Mouse (Mus musculus) right cerebral cortex, postnatal 10 days (tissue): Measurements from ENCODE around the gene Cntnap5a.
A peak's percentile ranks its signal among the peaks of the same experiment; 100 is the strongest.
"Not testable (repeated sequence)": the region's sequence is repeated elsewhere in the genome, so short reads cannot be mapped to it uniquely, and the experiment has no call there.

ENCODE experiments used
- DNase-seq, 2 experiments: peaks; one replicate each; pipeline ENCODE4 v3.0.0; 2021; ENCODE audit warnings: low spot score in 2 of 2

Gene Cntnap5a

DNA sequence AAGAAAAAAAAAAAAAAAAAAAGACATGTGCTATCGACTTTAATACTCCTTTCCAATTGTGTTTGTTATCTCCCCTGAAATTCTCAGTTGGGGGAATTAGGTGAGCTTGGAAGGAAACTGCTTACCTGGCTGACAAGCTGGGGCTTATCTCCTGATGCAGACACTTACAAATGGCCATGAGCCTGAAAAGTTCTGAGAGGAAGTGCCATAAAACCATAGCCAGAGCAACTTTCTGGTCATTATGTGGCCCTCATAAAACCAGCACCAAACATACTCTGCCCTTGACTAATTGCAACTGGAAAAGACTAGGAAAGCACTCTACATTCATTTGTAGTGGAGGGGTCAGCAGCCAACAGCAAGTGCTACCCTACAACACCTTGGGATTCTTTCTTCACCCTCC lies 359.5 kb downstream of the Cntnap5a start:
- no peak for DNase-seq

DNA sequence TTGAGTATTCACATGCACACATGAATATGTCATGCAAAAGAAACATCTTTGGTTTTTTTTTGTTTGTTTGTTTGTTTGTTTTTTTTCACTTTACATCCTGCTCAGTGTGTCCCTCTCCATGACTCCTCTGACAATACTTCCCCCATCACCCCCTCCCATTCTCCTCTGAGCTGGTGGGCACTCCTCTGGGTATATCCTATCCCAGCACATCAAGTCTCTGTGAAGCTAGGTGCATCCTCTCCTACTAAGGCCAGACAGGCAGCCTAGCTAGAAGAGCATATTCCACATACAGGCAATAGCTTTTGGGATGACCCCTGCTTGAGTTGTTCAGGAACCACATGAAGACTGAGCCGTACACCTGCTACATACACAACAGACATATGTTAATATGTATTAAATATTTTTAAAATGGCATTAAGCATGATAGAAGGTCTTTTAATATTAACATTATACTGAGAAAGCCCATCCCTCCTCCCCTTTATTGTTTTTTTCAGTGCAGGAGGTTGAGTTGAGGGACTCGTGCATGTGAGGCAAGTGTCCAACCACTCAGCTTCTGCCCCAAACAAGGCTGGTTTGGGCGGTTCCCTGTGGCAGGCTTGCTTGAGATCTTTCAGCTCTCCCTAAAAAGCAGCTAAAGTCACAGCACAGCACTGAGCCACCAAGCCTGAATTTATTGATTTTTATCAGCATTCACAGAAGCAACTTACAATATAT lies 422.6 kb downstream of the Cntnap5a start:
- no peak for DNase-seq

- DNase-seq, result no peak
These were observed 423.1 kb downstream of the Cntnap5a start for GRCm38 (mm10) chr1:116107724-116108058.

- DNase-seq, result no peak
These were observed 423.8 kb downstream of the Cntnap5a start for GRCm38 (mm10) chr1:116108381-116108780.

DNA sequence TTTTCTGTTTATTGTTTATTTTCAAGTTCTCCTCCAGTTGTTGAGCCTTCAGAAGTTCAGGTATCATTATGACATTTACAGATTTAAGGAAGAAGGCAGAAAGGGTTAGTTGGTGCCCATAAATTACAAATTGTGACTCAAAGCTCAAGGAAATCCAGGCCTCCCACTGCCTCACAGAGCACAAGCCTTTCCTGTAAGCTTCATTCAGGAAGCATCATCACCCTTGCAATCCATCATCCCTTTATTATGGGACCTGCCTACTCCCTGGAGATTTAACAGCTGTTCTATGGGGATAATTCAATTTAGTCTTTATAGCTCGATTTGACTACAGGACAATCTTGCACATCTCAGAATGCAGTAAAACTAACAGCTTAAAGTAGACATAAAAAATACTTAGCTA lies 441.2 kb downstream of the Cntnap5a start:
- DNase-seq, result no peak

DNA sequence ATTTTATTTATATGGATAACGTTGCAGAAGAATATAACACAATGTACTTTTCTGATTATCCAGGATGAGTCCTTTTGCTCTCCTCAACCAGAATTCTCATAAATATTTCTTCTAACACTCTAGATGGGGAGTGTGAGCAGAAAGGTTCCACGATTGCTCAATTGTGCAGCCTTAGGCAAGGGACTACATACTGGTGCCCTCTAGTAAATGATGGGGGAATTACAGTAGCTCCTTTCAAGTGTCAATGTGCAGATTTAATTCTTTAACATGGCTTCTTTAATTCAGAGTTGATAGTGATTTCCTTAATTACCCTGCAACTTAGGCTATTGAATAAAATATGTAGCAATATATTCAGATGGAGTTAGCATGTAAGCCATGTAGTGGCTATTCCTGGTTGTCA lies 442.5 kb downstream of the Cntnap5a start:
- DNase-seq, result no peak

- no peak for DNase-seq
These were observed 444.1 kb downstream of the Cntnap5a start for GRCm38 (mm10) chr1:116128450-116129246.

DNA sequence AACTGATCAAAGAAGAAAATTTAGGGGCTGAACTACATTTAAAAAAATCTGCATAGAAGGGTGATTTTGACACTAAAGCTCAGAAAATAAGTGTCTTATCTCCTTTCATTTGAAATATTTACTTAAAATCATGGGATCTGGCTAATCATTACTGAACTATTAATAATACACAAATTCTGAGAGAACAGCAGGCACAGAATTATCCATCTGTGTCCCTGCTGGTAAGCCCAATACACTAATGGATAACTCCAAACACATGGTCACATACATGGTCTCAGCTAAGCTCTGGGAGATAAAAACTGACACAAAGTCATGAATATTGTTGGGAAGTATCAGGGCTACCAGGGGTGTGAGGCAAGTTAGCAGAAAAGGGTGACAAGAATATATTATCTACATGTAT lies 447.9 kb downstream of the Cntnap5a start:
- no peak for DNase-seq

DNA sequence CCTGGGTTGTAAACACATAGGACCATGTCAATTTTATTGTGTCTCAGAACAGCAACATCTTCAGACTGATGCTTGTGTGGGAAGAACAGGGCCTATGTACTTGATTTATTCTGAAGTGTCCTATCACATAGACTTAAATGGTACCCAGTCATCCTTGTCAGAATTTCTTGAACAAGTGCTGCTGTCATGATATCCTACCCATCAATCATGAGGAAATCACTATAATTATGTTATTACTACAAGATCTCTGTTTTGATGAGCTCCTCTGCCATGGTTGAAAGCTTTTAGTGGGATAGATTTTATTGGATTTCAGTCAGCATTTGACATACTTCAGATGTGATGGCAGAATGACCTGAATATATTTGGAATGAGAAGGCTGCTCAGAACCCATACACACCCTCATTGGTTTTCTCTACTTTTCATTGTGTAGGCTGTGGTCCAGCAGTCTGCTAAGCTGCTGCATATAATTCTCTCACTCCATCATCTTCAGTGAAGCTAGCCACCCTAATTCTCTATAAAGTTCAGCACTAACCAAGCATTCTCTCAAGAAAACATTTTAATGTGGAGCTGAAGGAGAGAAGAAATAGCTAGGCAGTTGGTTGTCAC lies 465.3 kb downstream of the Cntnap5a start:
- no peak for DNase-seq

- DNase-seq, result no peak
These were observed 499.9 kb downstream of the Cntnap5a start for GRCm38 (mm10) chr1:116184471-116184870.

DNA sequence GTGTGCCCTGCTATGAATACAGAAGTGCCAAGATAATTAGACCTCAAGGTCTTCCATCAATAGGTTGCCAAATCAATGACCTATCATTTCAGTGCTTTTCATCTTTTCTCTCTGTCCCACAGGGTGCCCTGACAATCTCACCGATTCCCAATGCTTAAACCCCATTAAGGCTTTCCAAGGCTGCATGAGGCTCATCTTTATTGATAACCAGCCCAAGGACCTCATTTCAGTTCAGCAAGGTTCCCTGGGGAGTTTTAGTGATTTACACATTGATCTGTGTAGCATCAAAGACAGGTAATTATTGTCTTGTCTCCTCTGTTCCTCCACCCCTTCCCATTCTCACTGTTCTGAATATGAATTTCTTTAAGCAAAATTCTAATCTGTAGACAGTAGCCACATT lies 503.6 kb downstream of the Cntnap5a start:
- DNase-seq, result not testable (repeated sequence)

DNA sequence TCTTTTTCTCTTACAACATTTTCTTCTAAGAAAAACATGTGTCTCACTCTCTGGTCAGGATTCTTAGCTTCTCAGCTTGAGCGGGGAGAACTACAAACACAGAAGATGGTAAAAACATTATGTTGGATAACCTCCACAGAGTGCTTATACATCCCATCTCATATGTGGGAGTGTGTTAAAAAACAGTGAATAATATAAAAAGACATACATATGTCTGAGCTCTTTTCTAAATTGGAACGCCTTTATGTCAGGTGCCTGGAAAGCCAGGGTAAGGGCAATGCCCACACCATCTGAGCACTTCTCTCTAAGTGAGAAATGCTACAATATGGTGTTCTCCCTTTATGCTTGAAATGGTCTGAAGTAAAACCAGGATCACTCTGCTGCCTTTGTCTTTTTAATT lies 507.7 kb downstream of the Cntnap5a start:
- peak in 1 of 2 experiments; percentile 28 for DNase-seq

- no peak for DNase-seq
These were observed 532.3 kb downstream of the Cntnap5a start for GRCm38 (mm10) chr1:116216883-116217282.

- DNase-seq, result no peak
These were observed 556.0 kb downstream of the Cntnap5a start for GRCm38 (mm10) chr1:116240538-116240937.

GRCm38 (mm10) chr1:116243856-116244255 lies 559.3 kb downstream of the Cntnap5a start:
- DNase-seq, result peak in 1 of 2 experiments; percentile 24

DNA sequence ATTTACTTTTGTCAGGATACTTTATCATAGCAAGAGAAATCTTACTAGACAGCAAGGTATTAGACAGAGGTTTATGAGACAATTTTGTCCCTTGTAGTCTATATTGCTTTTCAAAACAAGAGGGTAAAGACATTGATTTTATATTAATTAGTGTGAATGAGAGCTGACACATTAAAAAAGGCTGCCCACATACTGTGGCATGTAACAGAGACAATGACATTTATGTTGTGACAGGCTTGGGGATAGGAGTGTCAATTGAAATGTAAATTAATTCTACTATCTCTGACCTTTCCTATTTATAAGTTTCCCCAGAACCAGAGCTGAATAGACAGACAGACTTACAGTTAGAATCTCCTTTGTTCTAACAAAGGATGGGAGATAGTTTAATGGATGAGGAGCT lies 596.6 kb downstream of the Cntnap5a start:
- no peak for DNase-seq

DNA sequence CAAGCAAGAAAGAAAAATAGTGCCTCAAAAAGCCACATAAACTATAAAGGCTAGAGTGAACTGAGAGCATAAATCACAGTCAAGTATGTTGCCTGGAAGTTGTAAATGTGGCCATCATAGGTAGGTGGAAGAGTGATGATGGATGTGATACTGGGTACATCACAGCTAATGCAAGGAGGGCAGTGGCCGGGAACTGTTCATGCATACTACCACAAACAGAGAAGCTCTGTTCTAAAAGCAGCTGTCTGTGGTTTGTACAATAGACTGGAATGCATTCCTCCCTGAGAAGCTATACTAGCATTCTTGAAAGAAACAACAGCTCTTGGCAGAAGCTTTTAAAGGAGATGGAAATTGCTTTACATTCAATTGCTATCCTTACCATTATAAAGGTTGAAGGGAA lies 599.4 kb downstream of the Cntnap5a start:
- DNase-seq, result no peak

DNA sequence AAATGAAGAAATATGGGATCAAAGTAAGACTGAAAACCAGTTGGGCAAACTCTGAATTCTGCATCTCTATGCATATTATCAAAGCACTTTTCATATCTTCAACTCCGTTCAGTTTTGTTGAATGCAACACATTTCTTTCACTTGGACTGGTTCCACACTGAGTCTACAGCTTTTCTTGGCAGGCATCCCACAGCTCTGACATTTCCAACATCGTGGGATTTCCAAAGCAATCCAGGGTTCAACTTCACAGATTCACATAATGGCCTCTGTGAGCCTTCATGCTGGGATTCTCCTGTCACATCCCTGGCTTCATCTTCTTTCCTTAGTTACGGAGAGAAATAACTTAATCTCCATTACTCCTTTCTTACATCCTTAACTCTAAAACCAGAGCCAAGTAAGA lies 622.0 kb downstream of the Cntnap5a start:
- DNase-seq, result peak; percentile 36 to 37

DNA sequence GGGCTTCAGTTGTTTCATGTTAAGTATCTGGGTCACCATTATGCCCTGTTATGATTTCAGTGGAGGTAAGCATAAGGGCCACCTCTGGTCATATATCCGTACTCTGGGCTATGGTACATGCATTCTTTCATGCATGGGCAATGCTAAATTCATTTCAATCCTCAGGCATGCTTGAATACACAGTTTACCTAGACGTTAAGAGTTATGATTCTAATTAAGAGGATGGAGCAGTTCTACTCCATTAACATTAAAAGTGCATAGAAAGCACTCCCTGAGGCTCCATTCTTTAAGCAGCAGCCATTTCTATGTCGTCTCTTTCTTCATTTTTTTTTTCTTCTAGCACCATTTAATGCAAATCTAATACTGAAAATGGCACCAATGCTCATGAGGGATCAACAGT lies 627.0 kb downstream of the Cntnap5a start:
- DNase-seq, result no peak

DNA sequence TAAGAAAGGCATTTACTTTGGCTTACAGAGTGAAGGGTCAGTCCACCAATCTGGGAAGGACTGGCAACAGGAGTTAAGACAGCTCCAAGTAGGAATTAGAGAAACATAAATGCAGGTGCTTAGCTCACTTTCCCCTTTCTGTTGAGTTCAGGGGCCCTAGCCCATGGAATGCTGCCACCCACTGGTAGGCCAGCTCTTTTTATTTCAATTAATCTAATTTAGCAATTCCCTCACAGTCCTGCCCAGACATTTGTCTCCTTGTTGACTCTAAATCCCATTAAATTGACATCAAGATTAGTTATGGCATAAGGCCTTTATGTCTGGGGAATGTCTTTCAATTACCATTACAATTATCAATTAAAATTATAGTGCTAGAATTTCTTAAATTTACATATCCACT lies 628.7 kb downstream of the Cntnap5a start:
- peak in 1 of 2 experiments; percentile 37 for DNase-seq

GRCm38 (mm10) chr1:116324505-116324904 lies 639.9 kb downstream of the Cntnap5a start:
- DNase-seq, result no peak

DNA sequence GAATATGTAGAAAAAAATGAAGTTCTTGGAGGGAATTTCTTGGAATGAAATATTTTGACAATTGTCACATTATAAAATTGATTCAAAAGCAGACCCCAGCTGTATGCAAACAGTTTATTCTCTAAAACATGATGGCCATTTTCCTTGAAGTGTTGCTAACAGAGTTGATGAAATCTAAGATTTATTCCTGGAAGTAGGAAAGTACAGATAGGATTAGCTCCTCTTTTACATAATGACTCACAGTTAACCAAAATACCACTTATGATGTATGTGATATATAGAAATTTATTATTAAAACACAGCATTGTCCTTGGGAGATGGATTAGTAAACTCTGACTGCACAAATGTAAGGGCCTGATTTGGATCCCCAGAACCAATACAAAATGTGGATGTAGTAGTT lies 669.1 kb downstream of the Cntnap5a start:
- no peak for DNase-seq

- no peak for DNase-seq
These were observed 681.0 kb downstream of the Cntnap5a start for GRCm38 (mm10) chr1:116365606-116366005.
